Mouse (Mus musculus): ENCODE measurements around the gene Sh3bgrl. TPM values are rescaled to one million over a fixed set of nuclear protein-coding genes. Genes with fewer than 3 reads are reported as not detected.

Gene Sh3bgrl
- total and polyA plus RNA-seq, 3 experiments: 25.0 to 148 (median 82.5) TPM

DNA sequence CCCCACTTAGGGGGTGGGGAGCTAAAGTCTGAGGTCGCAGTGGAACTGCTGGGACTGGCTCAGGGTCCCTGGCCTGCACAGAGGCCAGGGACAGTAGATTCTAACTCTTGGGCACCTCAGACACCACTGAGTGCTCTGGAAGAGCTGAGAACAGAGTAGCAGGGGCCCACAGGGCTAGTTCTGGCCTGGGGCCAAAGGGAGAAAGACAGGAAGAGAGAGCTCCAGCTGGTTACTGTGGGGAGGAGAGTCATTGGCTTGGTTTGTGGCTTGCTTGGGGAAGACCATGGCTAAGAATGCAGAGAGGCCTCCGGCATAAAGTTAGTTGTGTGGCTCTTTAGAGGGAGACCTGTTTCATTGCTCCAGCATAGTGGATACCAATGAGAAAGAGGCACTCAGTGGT is 79.9 kb downstream of the Sh3bgrl start:
- DNase-seq (ENCODE audit: extremely low read depth): no peak
- dilution Hi-C loops (cut with MboI; ENCODE audit: extremely low pct_ligation_motif_present, extremely low pct_unique_long_range_greater_than_20kb, low sequenced_read_pairs) (no loop called here), in situ Hi-C loops (cut with MboI; ENCODE audit: low pct_ligation_motif_present, low pct_unique_long_range_greater_than_20kb, low sequenced_read_pairs) (no loop called here)
- Histone ChIP-seq H3K27ac (ENCODE audit: insufficient read depth, low read depth) (no peak overlapping the region), H3K79me2 (replicated peaks; ENCODE audit: control insufficient read depth, extremely low read depth, insufficient read depth, poor library complexity, severe bottlenecking) (no peaks in the 10 kb centered on the region), H3K36me3 (replicated peaks in 1 of 2; ENCODE audit: control insufficient read depth in 1 of 2, insufficient read depth in 1 of 2, low read length in 1 of 2) (no peaks in the 10 kb centered on the region), H3K4me1 (ENCODE audit: control insufficient read depth in 1 of 2, insufficient read depth in 2 of 2) (0 out of 4 replicates have a peak, but pooled peaks cover 0 to 2% of the 10 kb centered on the region in 2 experiments), H3K27me3 (replicated peaks) (no peaks in the 10 kb centered on the region), H3K4me3 (replicated peaks in 1 of 3; ENCODE audit: low read depth in 2 of 3, low read length in 2 of 3, poor library complexity in 1 of 3) (no peak overlapping the region), H3K4me2 (ENCODE audit: insufficient read depth, low read depth, poor library complexity, severe bottlenecking) (no peak overlapping the region), H3K9ac (ENCODE audit: insufficient read depth, low read depth) (no peak overlapping the region), H3K9me3 (replicated peaks; ENCODE audit: low read length) (no peaks in the 10 kb centered on the region)
- TF ChIP-seq CTCF (conservative IDR thresholded peaks at IDR 0.05 in 1 of 2, IDR thresholded peaks at IDR 0.05 in 1 of 2; ENCODE audit: low read depth in 2 of 2, low read length in 2 of 2) (no peak), ETS1 (conservative IDR thresholded peaks at IDR 0.05; ENCODE audit: low read depth, low read length) (no peak), SMC3 (IDR thresholded peaks at IDR 0.05; ENCODE audit: low read depth, low read length) (no peak), NRF1 (IDR thresholded peaks at IDR 0.05; ENCODE audit: low read depth, low read length) (no peak), USF1 (IDR thresholded peaks at IDR 0.05; ENCODE audit: low read depth, low read length) (no peak), JUN (IDR thresholded peaks at IDR 0.05; ENCODE audit: insufficient read depth, low read depth, low read length) (no peak), RCOR1 (conservative IDR thresholded peaks at IDR 0.05; ENCODE audit: low read depth, low read length) (no peak), HCFC1 (IDR thresholded peaks at IDR 0.05; ENCODE audit: low read depth, low read length) (no peak), ZMIZ1 (IDR thresholded peaks at IDR 0.05; ENCODE audit: low read depth, low read length) (no peak), TCF12 (IDR thresholded peaks at IDR 0.05; ENCODE audit: low read depth, low read length) (no peak), RAD21 (IDR thresholded peaks at IDR 0.05; ENCODE audit: low read depth, low read length) (no peak), NELFE (IDR thresholded peaks at IDR 0.05; ENCODE audit: low read depth, low read length) (no peak), IRF4 (IDR thresholded peaks at IDR 0.05; ENCODE audit: low read depth, low read length) (no peak), POLR2AphosphoS2 (IDR thresholded peaks at IDR 0.05; ENCODE audit: low read depth, low read length) (no peak)

DNA sequence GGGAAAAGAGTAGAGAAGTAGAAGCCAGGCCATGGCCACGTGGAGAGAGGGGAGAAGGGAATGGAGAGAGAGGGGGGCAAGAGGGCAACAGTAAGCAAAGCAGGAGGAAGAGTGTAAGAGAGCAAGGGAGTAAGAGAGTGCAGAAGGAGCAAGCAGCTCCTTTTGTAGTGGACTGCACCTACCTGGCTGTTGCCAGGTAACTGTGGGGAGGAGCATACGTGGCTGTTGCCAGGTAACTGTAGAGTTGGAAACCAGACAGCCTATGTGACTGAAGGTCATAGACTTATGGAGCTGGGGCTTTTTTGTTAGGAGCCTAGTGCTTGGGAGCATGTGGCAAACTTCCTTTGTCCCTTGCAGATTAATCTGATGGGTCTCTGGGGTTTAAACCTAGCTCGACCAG is 80.3 kb downstream of the Sh3bgrl start:
- no peak overlapping the region for H3K27ac ChIP-seq (ENCODE audit: insufficient read depth, low read depth)
- H3K27me3 ChIP-seq (replicated peaks): no peaks in the 10 kb centered on the region
- H3K79me2 ChIP-seq (replicated peaks; ENCODE audit: control insufficient read depth, extremely low read depth, insufficient read depth, poor library complexity, severe bottlenecking): no peaks in the 10 kb centered on the region
- H3K9me3 ChIP-seq (replicated peaks; ENCODE audit: low read length): no peaks in the 10 kb centered on the region
- TF ChIP-seq RCOR1 (conservative IDR thresholded peaks at IDR 0.05; ENCODE audit: low read depth, low read length): no peak
- no peak for TF ChIP-seq CTCF (conservative IDR thresholded peaks at IDR 0.05 in 1 of 2, IDR thresholded peaks at IDR 0.05 in 1 of 2; ENCODE audit: low read depth in 2 of 2, low read length in 2 of 2)
- TF ChIP-seq E2F4 (IDR thresholded peaks at IDR 0.05; ENCODE audit: insufficient replicate concordance, low read depth, low read length): no peak
- TF ChIP-seq PAX5 (IDR thresholded peaks at IDR 0.05; ENCODE audit: low read length): no peak
- no peak for TF ChIP-seq UBTF (IDR thresholded peaks at IDR 0.05; ENCODE audit: low read depth, low read length)
- 0 out of 4 replicates have a peak, but pooled peaks cover 0 to 2% of the 10 kb centered on the region in 2 experiments for H3K4me1 ChIP-seq (ENCODE audit: control insufficient read depth in 1 of 2, insufficient read depth in 2 of 2)
- no peak overlapping the region for H3K9ac ChIP-seq (ENCODE audit: insufficient read depth, low read depth)
- H3K36me3 ChIP-seq (replicated peaks in 1 of 2; ENCODE audit: control insufficient read depth in 1 of 2, insufficient read depth in 1 of 2, low read length in 1 of 2): no peaks in the 10 kb centered on the region
- in situ Hi-C loops (cut with MboI; ENCODE audit: low pct_ligation_motif_present, low pct_unique_long_range_greater_than_20kb, low sequenced_read_pairs) (no loop called here), dilution Hi-C loops (cut with MboI; ENCODE audit: extremely low pct_ligation_motif_present, extremely low pct_unique_long_range_greater_than_20kb, low sequenced_read_pairs) (no loop called here)
- no peak overlapping the region for H3K4me2 ChIP-seq (ENCODE audit: insufficient read depth, low read depth, poor library complexity, severe bottlenecking)
- no peak for DNase-seq (ENCODE audit: extremely low read depth)
- H3K4me3 ChIP-seq (replicated peaks in 1 of 3; ENCODE audit: low read depth in 2 of 3, low read length in 2 of 3, poor library complexity in 1 of 3): no peak overlapping the region

Data from CH12.LX (cell line).